Mouse (Mus musculus) neural tube, embryonic 10.5 days (tissue): ENCODE measurements around the gene Klf11.
"Not testable (repeated sequence)": the region's sequence is repeated elsewhere in the genome, so short reads cannot be mapped to it uniquely, and the experiment has no call there.

Source experiments
- DNase-seq: peaks from one replicate; pipeline ENCODE4 v3.0.0-alpha.2; 2017; ENCODE audit warnings: low spot score; ENCODE audit errors: extremely low spot score

Gene Klf11

GRCm38 (mm10) chr12:24651063-24651557 is at the start of gene Klf11:
TSS of gene Klf11 (plus strand) at chr12:24651274.
- DNase-seq: peak; percentile 99

- peak; percentile 67 for DNase-seq
These were observed 47.8 kb upstream of the Klf11 start for GRCm38 (mm10) chr12:24603266-24603665.

DNA sequence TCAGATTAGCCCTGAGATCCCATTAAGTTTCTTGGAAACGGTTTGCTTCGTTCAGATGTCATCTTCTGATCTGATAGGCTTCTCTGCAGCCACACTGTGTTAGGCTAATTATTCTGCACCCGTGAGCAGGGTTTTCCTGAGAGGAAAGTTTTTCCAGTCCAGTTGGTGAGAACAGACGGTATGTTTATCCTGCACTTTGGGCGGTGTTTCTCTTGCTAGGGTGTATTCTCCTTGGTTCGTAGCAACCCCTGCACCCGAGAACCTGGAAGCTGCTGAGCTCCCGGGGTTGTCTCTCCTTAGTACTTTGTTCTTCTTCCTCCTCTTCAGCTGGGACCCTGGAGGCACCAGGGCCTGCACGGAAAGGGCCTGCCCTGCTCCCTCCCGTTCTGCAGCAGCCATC is 44.9 kb upstream of the Klf11 start:
- DNase-seq: no peak

GRCm38 (mm10) chr12:24612591-24612990 is 38.5 kb upstream of the Klf11 start:
- no peak for DNase-seq

DNA sequence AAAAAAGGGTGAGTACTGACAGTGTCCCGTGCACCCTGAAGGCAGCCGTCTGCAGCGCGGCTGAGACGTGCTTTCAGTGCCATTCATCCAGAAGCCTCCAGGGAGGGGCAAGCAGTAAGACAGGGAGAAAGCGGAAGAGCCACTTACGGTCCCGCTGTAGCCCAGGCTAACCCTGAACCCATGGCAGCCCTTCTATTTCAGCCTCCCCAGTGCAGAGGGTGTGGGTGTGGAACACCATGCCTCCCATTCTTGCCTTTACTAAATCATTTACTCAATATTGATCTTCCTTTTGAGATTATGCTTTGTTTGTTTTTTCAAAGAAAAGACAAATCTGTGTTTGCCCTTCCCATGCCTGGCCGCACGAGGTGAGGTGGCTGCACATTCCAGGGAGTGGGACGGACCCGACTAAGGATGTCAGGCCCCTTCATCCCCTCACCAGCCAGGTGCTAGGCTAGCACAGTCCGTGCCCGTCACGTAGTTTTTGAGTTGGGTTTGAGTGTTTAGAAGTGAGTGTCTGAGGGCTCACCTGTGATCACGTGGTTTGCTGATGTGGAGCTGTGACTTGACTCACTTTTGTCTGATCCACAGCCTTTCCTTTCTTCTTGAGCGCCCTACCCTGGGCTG is 36.5 kb upstream of the Klf11 start:
- DNase-seq: no peak

DNA sequence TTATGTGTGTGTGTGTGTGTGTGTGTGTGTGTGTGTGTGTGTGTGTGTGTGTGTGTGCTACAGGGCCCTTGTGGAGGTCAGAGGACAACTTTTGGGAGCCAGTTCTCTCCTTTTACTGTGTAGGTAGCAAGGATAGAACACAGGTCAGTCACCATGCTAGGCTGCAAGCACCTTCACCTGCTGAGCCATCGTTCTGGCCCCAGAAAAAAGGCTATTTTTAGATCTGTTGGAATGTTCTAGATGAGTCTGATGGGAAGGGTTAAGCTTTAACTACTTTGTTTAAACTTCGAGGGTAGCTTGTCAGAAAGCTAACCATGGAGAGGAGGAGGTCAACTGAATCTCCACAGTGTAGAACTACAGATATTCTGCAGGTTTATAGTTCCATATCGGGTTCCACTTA is 35.9 kb upstream of the Klf11 start:
- no peak for DNase-seq

DNA sequence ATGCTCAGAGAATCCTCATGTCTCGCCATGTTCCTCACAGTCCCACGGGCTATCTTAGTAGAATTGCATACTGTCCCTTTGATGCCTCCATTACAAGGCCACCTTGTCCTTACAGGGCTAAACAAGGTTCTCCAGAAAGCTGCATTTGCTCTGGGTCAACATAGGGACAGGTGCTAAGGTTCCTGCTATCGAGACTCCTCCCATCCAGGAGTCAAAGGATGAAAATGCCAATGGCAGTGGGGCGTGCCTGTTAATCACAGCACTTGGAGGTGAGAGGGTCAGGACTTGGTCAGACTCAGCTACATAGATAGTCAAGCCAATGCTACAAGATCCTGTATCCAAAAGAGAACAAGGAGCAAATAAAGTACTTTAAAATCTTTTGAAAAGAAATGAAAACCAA is 31.6 kb upstream of the Klf11 start:
- no peak for DNase-seq

GRCm38 (mm10) chr12:24623486-24624251 is 27.4 kb upstream of the Klf11 start:
- DNase-seq: no peak

GRCm38 (mm10) chr12:24626401-24626800 is 24.7 kb upstream of the Klf11 start:
- DNase-seq: no peak

DNA sequence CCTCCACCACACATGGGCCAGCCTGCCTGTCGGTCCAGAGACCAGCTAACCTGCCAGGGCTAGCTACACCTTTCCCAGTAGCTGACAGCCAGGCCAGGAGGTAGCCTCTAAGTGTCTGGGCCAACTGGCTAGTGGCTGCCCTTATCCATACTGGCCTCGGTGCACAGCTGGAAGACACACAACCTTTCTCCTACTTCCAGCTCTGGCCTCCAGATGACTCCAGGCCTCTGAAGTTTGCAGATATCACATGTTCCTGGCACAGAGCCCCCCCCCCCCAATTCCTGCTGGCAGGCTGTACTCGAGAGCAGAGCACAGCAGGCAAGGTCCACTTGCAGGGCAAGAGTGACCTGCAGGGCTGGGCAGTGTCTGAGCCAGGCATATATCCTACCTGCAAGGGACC is 23.9 kb upstream of the Klf11 start:
- DNase-seq: no peak

DNA sequence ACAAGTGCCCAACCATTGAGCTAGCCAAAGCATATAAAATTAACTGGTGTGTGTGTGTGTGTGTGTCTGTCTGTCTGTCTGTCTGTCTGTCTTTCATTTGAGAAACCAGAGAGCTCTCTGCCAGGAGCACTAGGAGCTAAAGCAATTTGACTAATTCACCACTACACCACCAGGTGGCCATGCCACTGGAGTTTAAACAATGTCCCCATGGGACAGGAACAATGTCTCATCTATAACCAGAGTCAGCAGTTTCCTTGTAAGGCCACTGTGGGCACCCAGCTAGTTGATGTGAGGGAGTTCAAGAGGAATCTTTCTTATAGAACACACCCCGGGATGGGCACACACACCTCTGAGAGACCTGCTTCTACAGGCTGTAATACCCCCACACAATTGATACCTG is 20.9 kb upstream of the Klf11 start:
- no peak for DNase-seq

DNA sequence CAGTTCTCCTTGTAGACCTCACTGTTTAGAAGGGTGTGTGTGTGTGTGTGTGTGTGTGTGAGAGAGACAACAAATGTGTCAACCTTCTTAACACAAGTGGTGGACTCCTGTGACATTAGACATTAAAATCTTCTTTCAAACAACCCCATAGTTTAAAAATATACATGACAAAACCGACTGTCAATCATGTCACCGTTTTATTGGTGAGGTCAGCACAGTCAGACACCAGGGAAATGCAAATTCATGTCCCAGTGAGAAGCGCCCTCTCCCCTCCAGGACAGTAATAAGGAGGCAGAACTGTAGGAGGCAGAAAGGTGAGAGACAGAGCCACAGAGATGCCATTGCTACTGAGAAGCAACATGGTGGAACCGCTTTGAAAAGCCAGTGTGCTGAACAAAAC is 18.7 kb upstream of the Klf11 start:
- no peak for DNase-seq

DNA sequence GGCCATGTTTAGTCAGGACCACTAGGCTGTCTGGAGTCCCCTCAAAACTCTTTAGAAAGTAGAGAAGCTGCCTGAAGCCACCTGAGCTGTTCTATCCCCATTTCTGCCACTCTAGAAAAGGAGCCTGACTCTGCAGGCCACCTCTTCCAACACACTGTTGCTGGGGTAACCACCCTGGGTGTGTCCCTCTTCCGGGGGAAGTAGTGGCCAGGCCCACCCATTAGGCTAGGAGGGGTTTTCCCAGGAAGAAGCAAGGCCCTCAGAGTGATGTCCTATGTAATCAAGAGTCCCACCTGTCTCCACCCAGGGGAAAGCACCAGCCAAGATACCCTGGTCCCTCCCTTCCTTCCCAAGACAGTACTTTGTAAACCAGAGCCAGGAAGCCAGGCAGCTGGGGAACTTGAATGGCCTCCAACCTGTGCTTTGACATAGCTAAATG is 17.3 kb upstream of the Klf11 start:
- DNase-seq: no peak

DNA sequence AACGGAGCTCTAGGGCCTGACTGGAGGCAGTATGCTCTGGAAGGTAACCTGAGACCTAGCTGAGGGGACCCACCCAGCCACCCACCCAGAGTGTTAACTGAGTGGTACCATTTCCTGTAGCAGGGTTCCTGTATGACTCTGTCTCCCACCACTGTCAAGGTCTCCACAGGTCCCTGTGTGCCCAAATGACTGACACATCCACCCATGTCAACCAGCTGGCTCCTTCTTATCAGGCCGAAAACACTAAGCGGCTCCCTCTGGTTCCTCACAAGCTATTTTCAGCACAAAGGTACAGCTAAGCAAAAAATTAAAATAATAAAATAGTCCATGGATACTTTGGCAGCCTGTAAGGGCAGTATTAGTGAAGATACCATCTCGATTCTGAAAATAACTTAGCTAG is 16.9 kb upstream of the Klf11 start:
- DNase-seq: no peak

DNA sequence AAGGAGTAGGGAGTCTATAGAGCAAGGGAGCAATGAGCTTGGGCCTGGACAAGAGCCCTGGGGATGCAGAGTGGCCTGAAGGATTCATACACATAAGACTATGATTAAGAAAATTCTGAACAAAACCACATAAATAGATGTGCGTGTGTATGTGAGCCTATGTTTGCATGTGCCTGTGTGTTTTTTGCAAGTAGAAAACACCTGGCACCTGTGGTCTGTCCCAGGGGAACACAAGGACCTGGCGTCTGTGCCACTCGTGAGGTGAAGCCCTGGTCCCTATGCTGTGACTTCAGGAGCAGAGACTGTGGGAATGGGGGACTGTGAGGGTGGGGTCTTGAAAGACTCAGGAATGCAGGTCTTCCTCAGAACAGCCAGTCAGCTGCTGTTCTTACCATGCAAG is 16.4 kb upstream of the Klf11 start:
- DNase-seq: no peak

GRCm38 (mm10) chr12:24638787-24639186 is 12.3 kb upstream of the Klf11 start:
- DNase-seq: not testable (repeated sequence)

DNA sequence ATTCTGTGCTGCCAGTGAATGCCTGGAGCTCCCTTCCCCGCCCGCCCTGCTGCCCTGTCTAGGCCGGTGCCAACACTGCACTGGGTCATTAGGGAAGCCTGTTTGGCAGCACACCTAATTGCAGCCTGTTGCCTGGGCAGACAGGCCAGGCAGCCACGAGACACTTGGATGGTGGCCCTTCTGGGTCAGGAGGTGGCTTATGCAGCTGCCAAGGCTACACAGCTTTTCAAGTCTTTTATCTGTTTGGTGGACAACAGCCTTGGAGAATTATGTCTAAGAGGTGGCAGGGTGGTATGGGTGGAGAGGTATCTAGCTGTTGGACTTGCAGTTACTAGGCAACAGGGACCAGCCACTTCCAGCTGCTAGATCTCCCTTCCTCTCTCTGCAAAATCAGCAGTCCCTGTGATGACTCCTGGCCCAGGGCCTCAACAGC is 8.7 kb upstream of the Klf11 start:
- no peak for DNase-seq

DNA sequence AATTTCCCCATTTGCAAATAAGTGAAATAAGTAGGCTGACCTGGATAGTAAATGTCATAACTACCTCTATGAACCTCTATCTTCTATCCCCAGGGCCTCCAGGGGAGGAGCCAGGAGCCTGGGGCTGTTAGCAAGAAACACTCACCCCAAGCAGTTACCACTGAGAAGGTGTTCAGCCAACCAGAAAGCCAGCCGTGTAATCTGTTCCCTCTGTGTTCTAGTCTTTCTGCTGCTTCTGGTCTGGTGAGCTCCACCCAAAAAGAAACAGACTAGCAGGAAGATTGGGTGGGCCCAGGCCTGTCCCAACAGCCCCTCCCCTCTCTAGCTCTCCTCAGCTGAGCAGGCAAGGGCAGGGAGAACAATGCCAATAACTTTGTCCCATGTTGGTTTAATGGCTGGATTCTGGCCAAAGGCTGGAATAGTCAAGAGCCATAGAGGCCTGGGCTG is 6.9 kb upstream of the Klf11 start:
- DNase-seq: no peak

DNA sequence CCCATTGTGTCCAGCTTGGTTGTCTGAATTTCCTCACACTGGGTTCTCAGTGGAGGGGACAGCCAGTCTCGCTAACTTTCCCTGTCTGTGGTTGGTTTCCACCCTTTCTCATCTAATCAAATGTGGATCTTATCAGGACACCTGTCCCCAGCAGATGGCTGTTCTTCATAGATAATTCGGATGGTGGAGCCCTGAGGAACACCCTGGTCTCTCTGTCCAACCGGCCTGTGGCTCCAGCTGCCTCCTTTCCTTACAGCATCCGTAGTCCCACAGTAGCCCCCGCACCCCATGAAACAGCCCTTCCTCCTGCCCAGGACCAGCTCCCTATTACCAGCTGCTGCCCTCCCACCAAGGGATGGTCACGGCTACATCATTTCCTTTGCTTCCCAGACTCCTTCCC is 5.2 kb upstream of the Klf11 start:
- DNase-seq: no peak

- DNase-seq: no peak
These were observed 3.0 kb upstream of the Klf11 start for GRCm38 (mm10) chr12:24648094-24648493.

DNA sequence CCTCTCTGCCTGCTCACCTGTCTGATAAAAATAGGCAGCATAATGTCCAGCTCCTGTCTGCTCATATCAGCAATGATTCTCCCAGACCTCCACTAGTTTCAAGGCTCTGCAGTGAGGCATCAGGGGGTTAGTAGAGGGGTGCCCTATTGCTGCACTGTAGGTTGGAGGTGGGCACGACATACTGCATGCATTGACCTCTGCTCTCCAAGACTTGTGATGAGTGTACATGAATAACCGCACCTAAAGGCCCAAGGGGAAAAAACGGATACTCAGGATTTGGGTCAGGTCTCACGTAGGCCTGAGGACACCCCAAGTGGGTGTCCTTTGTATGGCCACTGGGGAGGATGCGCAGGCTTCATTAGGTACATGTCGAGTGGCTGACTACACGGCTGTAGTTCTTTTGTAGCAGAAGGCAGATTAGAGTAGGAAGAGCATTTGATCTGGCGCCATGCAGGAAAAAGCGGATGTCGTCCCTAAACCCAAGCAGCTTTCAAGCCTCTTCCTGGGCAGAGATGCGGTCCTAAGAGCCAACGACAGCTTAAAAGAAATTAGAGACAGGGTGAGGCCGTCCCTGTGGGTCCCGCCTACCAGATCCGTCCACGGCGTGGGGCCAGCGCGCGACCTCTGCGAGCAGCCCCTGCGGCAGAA is 535 bp upstream of the Klf11 start:
- no peak for DNase-seq

GRCm38 (mm10) chr12:24651642-24652342 is 718 bp downstream of the Klf11 start:
- DNase-seq: peak; percentile 97
